Mouse (Mus musculus) liver, postnatal 0 days (tissue): ENCODE data around the gene Vmn2r73.

Experiments used
- CTCF ChIP-seq: sonication (generic); IDR thresholded peaks from 2 replicates; pipeline ENCODE4 v1.5.1; 2016; ENCODE audit warnings: antibody characterized with exemption, low read depth
- EP300 ChIP-seq: IDR thresholded peaks from 2 replicates; pipeline ENCODE4 v1.6.1; 2016; ENCODE audit warnings: antibody characterized with exemption, low read depth, mild to moderate bottlenecking

- TF ChIP-seq CTCF (no peak), EP300 (no peak)
Observed at GRCm38 (mm10) chr7:85840090-85840948, 35.7 kb downstream of the Vmn2r73 start.
